Mouse (Mus musculus) hindbrain, embryonic 14.5 days (tissue): Measurements from ENCODE around the gene Pdzd2. TPM values are rescaled to one million over a fixed set of nuclear protein-coding genes. Genes with fewer than 3 reads are reported as not detected.

Experiments used
- ATAC-seq: fragments of 200-750 bp; cut with Nextera tagmentation; 2 replicates; pipeline ENCODE4 v1.8.0; 2017; ENCODE audit warnings: moderate number of reproducible peaks, mild to moderate bottlenecking, moderate TSS enrichment, moderate library complexity; ENCODE audit not compliant: low FRiP score
- DNase-seq: peaks from one replicate; pipeline ENCODE4 v3.0.0-alpha.2; 2015; ENCODE audit warnings: low spot score
- H3K27ac ChIP-seq: fragments of 300-500 bp; sonication (generic); 2 replicates; pipeline ENCODE4 v1.5.1; 2014; ENCODE audit warnings: mild to moderate bottlenecking, moderate library complexity
- H3K27me3 ChIP-seq: fragments of 300-500 bp; sonication (generic); 2 replicates; pipeline ENCODE4 v1.6.1; 2014; ENCODE audit warnings: mild to moderate bottlenecking, low read length, mixed read lengths; ENCODE audit not compliant: control insufficient read depth, insufficient read depth
- H3K36me3 ChIP-seq: fragments of 300-500 bp; sonication (generic); replicated peaks from 2 replicates; pipeline ENCODE4 v1.6.1; 2014; ENCODE audit not compliant: control insufficient read depth, insufficient read depth
- H3K4me1 ChIP-seq: fragments of 300-500 bp; sonication (generic); replicated peaks from 2 replicates; pipeline ENCODE4 v1.6.1; 2014; ENCODE audit warnings: antibody characterized with exemption, low read length, mixed read lengths; ENCODE audit not compliant: control insufficient read depth, insufficient read depth
- H3K4me2 ChIP-seq: fragments of 300-500 bp; sonication (generic); replicated peaks from 2 replicates; pipeline ENCODE4 v1.6.1; 2014; ENCODE audit warnings: mild to moderate bottlenecking, moderate library complexity
- H3K4me3 ChIP-seq: fragments of 300-500 bp; sonication (generic); replicated peaks from 2 replicates; pipeline ENCODE4 v1.5.1; 2014; ENCODE audit warnings: mild to moderate bottlenecking, low read length
- H3K9ac ChIP-seq: fragments of 300-500 bp; sonication (generic); 2 replicates; pipeline ENCODE4 v1.6.1; 2014
- H3K9me3 ChIP-seq: fragments of 300-500 bp; sonication (generic); 2 replicates; pipeline ENCODE4 v1.6.1; 2016; ENCODE audit warnings: low read length; ENCODE audit not compliant: control insufficient read depth
- WGBS: fragments of 180-500 bp; shearing (Covaris S2); extraction: QIAGEN DNeasy Blood & Tissue Kit; methylation state at CpG from one replicate; pipeline ENCODE4 v1.1.7; 2014; 5-methylcytosine and 5-hydroxymethylcytosine counted together
- polyA plus RNA-seq: library from polyadenylated mRNA; unstranded; fragments of >200 nt; fragmentation: Nextera tagmentation; extraction: Ambion mirVana; gene quantifications from 2 replicates; pipeline ENCODE4 v1.2.1, GENCODE M21; 2014

The Pdzd2 gene
- polyA plus RNA-seq, 1 experiment from 2014 or later = 15.5 TPM

- Histone ChIP-seq H3K36me3 (no peaks in the 10 kb centered on the region), H3K9ac (no peak overlapping the region), H3K4me3 (no peak overlapping the region), H3K9me3 (no peaks in the 10 kb centered on the region), H3K27ac (no peak overlapping the region), H3K27me3 (no peaks in the 10 kb centered on the region), H3K4me1 (no peaks in the 10 kb centered on the region), H3K4me2 (no peak overlapping the region)
- WGBS = 84% methylated on average over 8 of the region's 8 CpGs
- DNase-seq (no peak), ATAC-seq (no peak)
These were observed 274.0 kb downstream of the Pdzd2 start for GRCm38 (mm10) chr15:12465748-12466147.

DNA sequence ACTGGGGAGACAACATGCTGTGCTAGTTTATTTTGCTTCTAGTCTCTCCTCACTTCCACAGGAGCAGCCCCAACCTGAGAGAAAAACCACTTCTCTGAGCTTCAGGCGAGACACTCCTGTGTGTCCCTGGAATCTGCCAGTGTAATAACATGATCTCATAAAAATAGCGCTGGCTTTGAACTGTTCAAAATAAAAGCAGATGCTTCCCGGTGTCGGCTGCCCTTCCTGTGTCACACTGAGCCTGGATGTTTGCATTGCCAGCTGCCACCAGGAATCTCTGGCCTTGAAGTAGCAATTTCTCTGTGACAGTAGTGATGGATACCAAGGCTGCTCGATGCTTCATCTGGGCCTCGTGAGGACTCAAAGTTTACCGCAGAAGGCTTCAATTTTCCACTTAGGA, 282.9 kb downstream of the Pdzd2 start:
- WGBS = 72% methylated on average over 7 of the region's 7 CpGs
- Histone ChIP-seq H3K36me3 (no peaks in the 10 kb centered on the region), H3K27ac (no peak overlapping the region), H3K4me3 (no peak overlapping the region), H3K4me2 (no peak overlapping the region), H3K9ac (no peak overlapping the region), H3K4me1 (no peaks in the 10 kb centered on the region), H3K9me3 (no peaks in the 10 kb centered on the region), H3K27me3 (no peaks in the 10 kb centered on the region)
- DNase-seq (no peak), ATAC-seq (no peak)

GRCm38 (mm10) chr15:12453343-12453742, 286.4 kb downstream of the Pdzd2 start:
- no peak for ATAC-seq
- DNase-seq = no peak
- WGBS = 100% methylated on average over 2 of the region's 2 CpGs
- H3K27me3 ChIP-seq = no peaks in the 10 kb centered on the region
- H3K36me3 ChIP-seq = no peaks in the 10 kb centered on the region
- H3K4me1 ChIP-seq = 0 out of 2 replicates have a peak, but pooled peaks cover 3% of the 10 kb centered on the region
- H3K9ac ChIP-seq = no peak overlapping the region
- H3K9me3 ChIP-seq = no peaks in the 10 kb centered on the region
- H3K27ac ChIP-seq = no peak overlapping the region
- H3K4me3 ChIP-seq = no peak overlapping the region
- no peak overlapping the region for H3K4me2 ChIP-seq

GRCm38 (mm10) chr15:12452141-12452995, 287.4 kb downstream of the Pdzd2 start:
- Histone ChIP-seq H3K27ac (0 out of 2 replicates have a peak overlapping the region, but pooled peaks have one; percentile 32), H3K27me3 (no peaks in the 10 kb centered on the region), H3K4me2 (no peak overlapping the region), H3K36me3 (no peaks in the 10 kb centered on the region), H3K4me1 (0 out of 2 replicates have a peak, but pooled peaks cover 3% of the 10 kb centered on the region), H3K9ac (no peak overlapping the region), H3K9me3 (no peaks in the 10 kb centered on the region), H3K4me3 (no peak overlapping the region)
- DNase-seq = no peak
- no peak; the same call in 1 of the 2 replicates for ATAC-seq
- 83% methylated on average over 6 of the region's 6 CpGs for WGBS

DNA sequence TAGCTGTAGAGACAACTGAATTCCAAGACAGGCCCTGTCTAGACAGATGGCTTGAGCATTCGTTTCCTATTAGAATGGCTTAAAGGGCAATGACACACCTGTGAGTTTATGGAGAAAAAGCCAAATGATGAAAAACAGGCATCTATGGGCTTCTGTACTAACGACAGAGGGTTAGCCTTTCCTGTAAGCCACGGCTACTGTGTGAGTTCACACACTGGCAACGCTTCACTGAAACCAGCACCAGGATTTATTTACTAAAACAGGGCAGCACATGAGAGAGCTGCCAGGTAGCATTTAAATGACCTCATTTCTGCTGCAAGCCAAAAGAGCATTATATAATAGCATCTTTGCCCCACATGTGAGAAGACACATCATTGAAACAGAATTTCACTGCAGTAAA, 288.3 kb downstream of the Pdzd2 start:
- ATAC-seq = no peak
- Histone ChIP-seq H3K27me3 (no peaks in the 10 kb centered on the region), H3K4me3 (no peak overlapping the region), H3K36me3 (no peaks in the 10 kb centered on the region), H3K9me3 (no peaks in the 10 kb centered on the region), H3K27ac (no peak overlapping the region), H3K4me1 (0 out of 2 replicates have a peak, but pooled peaks cover 3% of the 10 kb centered on the region), H3K4me2 (no peak overlapping the region), H3K9ac (no peak overlapping the region)
- WGBS = 69% methylated on average over 4 of the region's 4 CpGs
- DNase-seq = no peak

DNA sequence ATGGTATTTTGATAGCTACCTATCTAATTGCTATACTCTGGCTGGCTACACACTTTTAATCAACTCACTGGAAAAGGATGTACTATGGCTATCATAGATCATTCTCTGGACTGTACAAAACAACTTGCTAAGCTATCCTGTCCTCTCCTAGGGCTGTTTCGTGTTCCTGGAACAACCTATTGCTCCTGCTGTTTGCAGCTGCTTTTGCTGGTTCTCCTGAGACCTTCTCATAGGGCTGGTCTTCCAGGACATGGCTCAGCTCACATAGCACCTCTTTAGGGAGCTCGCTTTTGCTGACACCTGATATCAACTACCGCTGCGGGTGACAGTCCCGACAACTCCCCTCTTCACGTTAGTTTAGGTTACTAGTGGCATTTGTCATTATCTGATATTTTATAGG, 288.9 kb downstream of the Pdzd2 start:
- Histone ChIP-seq H3K4me2 (no peak overlapping the region), H3K9me3 (no peaks in the 10 kb centered on the region), H3K4me1 (0 out of 2 replicates have a peak, but pooled peaks cover 3% of the 10 kb centered on the region), H3K27ac (no peak overlapping the region), H3K9ac (no peak overlapping the region), H3K4me3 (no peak overlapping the region), H3K27me3 (no peaks in the 10 kb centered on the region), H3K36me3 (no peaks in the 10 kb centered on the region)
- DNase-seq (no peak), ATAC-seq (no peak)
- 84% methylated on average over 6 of the region's 6 CpGs for WGBS

DNA sequence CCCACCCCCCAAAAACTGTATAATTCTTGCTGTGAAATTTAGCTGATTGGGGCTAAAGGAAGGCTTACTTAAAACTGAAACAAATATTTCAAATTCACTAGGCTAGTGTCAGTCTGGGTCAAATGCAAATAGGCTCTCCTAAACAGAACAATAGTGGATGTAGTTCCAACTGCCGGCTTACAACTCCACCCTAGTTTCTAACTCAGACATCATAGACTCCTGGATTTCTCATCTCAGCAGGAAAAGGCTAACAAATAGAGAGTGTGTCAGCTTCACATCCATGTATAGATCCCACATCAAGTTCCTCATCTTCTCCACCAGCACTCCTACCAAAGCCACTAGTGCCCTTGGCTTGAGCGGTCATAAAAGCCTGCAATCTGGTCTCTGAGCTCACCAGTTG, 290.4 kb downstream of the Pdzd2 start:
- Histone ChIP-seq H3K4me3 (no peak overlapping the region), H3K9ac (no peak overlapping the region), H3K4me1 (0 out of 2 replicates have a peak, but pooled peaks cover 3% of the 10 kb centered on the region), H3K27ac (no peak overlapping the region), H3K9me3 (no peaks in the 10 kb centered on the region), H3K4me2 (no peak overlapping the region), H3K27me3 (no peaks in the 10 kb centered on the region), H3K36me3 (no peaks in the 10 kb centered on the region)
- no peak for DNase-seq
- no peak for ATAC-seq
- WGBS = 66% methylated on average over 2 of the region's 2 CpGs

GRCm38 (mm10) chr15:12447021-12447434, 292.7 kb downstream of the Pdzd2 start:
- Histone ChIP-seq H3K27ac (no peak overlapping the region), H3K9ac (no peak overlapping the region), H3K36me3 (no peaks in the 10 kb centered on the region), H3K4me2 (no peak overlapping the region), H3K27me3 (no peaks in the 10 kb centered on the region), H3K4me1 (0 out of 2 replicates have a peak, but pooled peaks cover 3% of the 10 kb centered on the region), H3K4me3 (no peak overlapping the region), H3K9me3 (no peaks in the 10 kb centered on the region)
- no peak for DNase-seq
- 80% methylated on average over 10 of the region's 10 CpGs for WGBS
- no peak for ATAC-seq

- no peak for DNase-seq
- Histone ChIP-seq H3K4me1 (no peaks in the 10 kb centered on the region), H3K4me3 (no peak overlapping the region), H3K4me2 (no peak overlapping the region), H3K27me3 (no peaks in the 10 kb centered on the region), H3K36me3 (no peaks in the 10 kb centered on the region), H3K9ac (no peak overlapping the region), H3K27ac (no peak overlapping the region), H3K9me3 (no peaks in the 10 kb centered on the region)
- ATAC-seq = no peak
- WGBS = 64% methylated on average over 5 of the region's 5 CpGs
These were observed 295.2 kb downstream of the Pdzd2 start for GRCm38 (mm10) chr15:12444551-12444950.
